Mouse (Mus musculus): ENCODE results near the gene Calcoco1.

The Calcoco1 gene

DNA sequence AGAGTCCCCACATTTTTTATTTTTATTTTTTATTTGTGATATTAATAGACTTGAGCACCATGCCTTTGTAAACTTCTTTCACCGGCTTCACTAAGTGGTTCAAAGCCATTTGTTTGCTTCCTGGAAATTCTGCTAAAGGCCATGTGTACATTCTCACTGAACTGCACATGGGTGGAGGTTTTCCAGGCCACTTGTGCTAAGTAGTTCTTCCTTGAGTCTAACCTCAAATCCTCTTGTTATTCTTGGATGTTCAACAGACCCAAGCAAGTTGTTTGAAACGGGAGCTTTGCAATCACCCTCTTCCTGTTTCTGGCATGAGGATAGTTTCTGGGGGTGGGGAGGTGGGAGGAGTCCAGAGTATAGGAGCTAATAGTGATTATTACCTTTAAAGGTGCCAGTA lies 16.5 kb upstream of the Calcoco1 start:
- no peak for DNase-seq (ENCODE audit: low spot score in 2 of 2)

DNA sequence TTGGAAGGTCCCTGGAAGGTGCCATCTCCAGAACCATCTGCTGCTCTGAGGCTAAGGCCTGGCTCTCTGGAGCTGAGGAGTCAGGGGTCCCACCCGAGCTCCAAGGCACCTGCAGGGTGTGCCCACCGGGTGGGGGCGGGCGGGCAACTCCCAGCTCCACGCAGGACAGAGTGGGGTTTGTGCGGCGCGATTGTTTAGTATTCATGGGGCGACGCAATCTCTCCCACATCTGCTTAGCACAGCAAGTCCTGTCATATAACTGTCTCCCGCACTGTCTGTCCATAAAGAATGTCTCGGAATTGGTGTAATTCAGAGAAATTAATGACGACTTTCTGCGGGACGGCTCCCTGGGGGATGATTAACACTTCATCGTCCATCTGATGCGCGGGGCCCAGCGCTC lies 15.1 kb upstream of the Calcoco1 start:
- no peak for DNase-seq (ENCODE audit: low spot score in 2 of 2)

DNA sequence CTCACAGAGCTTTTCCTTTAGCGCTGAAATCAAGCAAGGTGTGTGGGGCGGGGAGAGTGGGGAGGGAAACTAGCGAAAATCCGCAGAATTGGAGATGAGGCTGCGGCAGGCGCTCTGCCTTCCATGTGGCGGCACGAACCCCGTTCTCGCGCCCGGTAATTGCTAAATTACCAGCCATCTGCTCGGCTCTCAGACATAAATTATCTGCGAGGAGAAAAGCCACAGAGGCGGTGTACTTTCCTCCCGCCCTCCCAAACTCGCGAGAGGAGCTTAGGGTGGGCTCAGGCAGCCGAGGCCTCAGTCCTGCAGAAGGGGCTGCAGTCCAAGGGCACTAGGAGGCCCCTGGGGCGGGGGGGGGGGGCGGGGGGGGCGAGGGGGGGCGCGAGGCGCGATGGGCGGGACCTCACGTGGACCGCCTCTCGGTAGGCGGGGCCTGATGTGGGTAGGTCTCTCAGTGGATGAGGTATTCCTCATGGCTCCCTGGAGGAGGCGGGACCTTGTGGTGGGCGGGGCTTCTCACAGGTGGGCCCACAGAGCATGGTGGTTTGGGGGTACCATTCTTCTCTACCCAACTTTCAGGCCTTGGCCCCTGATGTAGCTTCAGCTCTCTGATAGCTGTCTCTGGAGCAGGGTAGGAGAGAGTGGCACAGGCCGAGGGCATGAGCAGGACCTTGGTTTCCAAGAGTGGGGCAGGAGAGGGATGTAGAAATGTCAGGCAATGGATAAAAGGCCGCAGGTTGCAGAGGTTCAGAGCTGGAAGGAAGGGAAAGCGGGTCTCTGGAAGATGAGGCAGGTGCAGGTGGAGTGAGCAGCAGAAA lies 14.4 kb upstream of the Calcoco1 start:
- DNase-seq (ENCODE audit: low spot score in 2 of 2) = no peak

DNA sequence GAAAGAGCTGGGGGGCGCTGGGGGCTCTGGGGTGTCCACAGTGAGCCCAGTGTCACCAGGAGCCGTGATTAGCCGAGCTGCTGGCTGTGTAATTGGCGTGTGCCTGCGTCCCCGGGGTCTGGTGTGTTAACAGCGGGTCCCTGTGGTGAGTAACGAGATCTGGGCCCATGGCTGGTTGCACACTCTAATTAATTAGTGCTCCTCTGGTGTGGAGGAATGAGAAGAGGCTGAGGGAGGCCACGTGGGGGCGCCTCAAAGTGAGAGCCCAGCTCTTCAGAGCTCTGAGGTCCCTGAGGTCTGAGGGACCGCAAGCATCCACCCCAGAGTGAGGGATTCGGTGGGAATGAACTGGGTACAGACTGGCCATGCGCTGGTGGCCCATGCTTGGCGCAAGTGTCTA lies 13.1 kb upstream of the Calcoco1 start:
- DNase-seq (ENCODE audit: low spot score in 2 of 2) = no peak

DNA sequence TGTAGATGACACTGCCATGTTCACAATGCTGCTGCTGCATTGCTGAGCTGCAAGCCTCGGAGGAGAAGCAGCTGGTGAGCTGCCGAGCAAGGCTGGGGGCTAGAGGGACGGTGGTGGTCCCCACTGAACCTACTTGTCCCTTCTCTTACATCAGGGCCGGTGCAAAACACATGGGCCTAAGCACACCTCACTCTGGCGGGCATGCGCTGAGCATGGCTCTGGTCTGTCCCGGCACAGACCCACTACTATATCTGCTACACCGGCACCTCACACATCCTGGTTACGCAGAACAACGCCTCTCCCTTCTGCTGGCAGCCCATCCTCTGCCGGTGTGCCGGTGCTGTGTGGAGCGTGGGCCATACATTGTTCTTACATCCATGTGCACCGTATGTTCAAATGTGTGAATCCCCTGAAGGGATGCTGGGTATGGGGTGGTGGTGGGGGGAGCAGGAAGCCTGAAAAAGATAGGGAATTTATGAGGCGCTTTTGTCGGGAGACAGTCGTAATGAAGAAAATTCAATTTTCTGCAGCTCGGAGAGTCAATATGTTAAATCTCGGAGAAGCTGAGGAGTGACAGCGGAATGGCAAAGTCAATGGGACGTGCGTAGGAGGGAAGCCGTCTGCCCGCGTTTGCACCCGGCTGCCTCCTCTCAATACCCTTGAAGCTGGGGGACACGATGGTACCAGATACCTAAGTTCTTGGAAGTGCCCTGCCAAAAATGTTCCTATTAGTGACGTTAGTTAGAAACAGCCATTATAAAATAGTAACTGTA lies 12.0 kb upstream of the Calcoco1 start:
- no peak for DNase-seq (ENCODE audit: low spot score in 2 of 2)

DNA sequence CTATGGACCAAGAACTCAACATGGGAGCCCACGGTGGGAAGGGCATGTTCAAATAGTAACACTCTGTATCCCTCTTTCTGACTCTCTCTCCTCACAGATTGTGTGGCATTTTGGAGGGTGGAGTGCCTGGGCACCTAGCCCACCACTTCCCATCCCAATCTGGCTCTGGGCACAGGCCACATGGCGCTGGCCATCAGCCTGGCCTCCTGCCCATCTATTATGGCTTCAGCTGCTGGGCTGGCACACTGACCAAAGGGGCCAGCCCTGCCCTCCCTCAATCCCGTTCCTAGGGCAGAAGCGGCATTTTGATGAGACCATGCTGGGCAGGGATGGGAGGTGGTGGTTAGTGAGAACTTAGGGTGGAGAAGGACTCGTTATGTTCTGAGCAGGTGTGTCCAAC lies 11.3 kb upstream of the Calcoco1 start:
- DNase-seq (ENCODE audit: low spot score in 2 of 2) = no peak

DNA sequence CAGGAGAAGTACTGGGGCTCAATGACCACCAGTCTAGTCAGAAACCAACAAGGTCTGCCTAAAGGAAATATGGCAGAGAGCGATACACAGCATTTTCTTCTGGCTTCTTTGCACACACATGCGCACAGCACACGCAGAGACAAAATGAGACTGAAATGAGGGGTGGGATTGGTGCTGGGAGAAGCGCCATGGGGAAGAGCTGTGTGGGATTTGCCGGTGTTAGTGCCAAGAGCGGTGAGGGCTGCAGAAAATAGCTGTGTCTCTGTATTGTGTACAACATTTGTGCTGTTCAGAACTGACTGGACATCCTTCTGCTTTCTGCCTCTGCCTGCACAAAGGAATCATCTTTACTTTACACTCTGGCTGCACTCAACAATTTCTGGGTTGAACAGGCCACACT lies 10.4 kb upstream of the Calcoco1 start:
- no peak for DNase-seq (ENCODE audit: low spot score in 2 of 2)

DNA sequence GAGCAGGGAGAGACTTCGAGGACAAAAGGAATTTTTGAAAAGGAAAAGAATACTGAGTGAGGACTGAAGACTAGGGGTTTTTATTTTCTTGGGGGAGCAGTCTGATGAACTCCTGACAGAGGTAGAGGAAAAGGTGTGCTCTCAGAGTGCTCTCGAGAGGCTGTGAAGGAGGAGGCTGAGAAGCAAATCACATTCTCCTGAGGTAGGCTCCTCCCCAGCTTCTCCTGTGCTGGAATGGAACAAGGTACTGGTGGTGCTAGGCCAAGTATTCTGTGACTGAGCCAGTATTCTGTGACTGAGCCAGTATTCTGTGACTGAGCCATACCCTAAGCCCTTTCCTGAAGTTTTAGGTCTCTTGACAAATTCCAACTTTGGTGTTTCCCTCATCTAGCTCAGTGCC lies 6.0 kb upstream of the Calcoco1 start:
- no peak for DNase-seq (ENCODE audit: low spot score in 2 of 2)

DNA sequence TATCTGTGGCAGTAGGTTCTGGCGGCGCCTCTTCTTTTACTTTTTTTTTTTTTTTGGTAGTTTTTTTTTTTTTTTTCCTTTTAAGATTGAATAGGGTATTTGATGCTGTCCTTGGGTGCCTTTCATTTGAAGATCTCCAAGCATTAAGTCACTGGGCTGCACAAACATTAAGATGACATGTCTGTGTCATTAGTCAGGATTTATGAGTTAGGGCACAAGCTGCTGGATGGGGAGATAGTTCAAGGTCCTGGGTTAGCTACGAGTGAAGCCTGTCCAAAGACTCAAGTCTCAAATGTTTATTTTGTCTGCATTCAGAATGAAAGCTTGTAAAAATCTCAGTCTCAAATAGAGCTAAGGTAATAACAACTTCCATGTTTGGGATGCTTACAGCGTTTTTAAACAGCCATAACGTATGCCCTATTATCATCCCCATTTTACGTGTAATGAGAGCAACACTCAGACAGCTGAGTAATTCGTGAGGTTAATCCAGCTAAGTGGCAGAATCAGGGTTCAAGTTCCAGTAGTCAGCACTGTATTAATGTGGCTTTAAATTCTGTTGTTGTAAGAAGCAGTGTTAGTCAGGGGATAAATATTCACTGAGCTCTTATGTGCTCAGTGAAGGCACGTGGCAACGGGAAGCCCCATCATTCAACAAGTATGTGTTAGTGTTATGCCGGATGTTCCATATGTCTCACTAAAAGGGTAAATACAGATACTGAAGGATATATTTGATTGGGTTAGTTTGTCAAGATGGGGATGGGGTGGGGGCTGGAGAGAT lies 1.6 kb upstream of the Calcoco1 start:
- DNase-seq (ENCODE audit: low spot score in 2 of 2) = no peak

DNA sequence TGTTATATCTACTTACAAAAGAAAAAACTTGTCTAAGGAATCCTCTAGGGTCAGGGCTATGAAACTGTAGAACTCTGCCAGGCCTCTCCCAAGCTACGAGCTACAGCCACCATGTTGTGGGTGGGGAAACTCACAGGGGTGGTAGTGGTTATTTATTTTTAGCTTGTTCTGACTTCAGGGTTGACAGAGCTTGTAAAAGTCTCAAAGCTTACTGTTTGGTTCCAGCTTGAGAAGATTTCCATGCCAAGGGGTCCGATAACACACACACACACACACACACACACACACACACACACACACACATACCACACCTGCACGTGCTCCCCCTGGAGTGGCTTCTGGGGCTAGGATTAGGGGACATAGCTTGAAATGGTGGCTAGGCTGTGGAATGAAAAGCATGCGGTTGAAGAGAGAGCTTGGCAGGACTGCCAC lies 538 bp upstream of the Calcoco1 start:
- DNase-seq (ENCODE audit: low spot score in 2 of 2) = no peak

DNA sequence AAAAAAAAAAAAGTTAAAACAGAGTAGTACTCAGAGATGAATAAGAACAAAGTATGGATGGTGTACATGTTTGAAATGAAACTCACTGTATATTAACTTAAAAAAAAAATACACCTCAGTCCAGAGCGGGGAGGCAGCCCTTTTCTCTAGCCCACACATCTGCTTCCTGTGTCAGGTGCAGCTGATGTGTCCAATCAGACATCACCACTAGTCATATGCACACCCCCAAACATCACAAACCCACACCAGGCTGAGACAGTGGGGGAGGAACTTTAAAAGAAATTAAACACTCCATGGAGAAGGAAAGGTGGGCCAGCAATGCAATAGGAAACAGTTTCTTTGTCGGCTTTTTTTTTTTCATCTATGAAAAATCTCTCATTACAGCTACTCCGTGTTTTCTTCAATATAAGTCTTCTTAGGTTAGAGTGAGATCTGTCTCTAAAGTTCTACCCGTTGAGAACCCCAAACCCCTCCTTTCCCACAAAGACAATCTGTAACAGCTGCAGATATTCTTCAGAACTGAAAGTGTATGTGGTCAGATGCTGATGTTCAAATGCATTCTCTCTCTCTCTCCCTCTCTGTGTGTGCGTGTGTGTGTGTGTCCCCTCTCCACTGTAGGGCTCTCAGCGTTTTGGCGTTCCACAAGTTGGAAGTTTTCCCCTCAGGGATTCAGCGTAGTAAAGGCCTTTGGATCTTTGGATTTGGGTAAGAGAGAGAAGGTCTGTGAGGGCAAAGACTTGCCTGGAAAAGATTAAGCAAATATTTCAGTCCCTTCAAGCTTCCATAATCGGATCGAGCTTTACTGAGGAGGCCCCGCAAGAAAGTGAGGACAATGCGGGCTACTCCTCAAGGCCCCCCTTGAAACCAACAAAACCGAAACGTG lies 721 bp downstream of the Calcoco1 start:
- no peak for DNase-seq (ENCODE audit: low spot score in 2 of 2)

DNA sequence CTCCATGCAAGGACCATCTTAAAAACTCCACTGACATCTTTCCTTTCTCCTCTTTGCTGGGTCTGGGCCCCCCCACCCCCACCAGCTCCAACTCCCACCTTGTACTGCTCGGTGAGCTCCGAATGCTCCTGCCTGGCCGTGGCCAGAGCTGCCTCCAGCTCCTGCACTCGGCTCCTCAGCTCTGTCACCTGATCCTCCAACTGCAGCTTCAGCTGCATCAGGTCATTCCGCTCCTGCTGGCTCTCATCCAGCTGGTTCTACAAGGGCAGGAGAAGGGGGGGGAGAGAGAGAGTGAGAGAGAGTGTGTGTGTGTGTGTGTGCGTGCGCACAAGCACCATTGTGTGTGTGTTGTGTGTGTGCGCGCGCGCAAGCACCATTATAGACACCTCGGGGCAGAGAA lies 5.8 kb downstream of the Calcoco1 start:
- DNase-seq (ENCODE audit: low spot score in 2 of 2) = no peak

DNA sequence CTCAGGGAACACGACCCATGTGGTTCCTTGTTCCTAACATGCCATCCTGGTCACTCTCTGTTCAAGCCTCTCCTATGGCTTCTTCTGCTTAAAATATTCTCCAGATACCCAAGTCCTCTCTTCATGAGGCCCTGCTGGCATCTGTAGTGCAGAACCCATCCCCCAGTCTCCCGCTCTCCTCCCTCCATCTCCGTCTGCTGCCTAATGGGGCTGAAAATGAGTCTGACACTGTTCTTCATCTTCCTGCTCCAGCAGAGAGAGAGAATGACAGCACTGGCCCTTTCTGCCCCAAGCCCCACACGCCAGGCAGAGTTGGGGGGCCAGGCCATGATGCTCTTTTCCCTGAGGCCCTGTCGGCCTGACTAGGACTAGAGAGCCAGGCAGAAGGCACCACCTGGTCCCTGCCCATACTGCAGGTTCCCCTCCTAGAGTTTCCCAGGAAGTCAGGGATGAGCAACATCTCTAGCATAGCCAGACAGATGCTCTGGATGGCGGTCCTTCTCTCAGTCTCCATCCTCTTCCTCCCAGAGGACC lies 14.2 kb downstream of the Calcoco1 start:
- no peak for DNase-seq (ENCODE audit: low spot score in 2 of 2)

DNA sequence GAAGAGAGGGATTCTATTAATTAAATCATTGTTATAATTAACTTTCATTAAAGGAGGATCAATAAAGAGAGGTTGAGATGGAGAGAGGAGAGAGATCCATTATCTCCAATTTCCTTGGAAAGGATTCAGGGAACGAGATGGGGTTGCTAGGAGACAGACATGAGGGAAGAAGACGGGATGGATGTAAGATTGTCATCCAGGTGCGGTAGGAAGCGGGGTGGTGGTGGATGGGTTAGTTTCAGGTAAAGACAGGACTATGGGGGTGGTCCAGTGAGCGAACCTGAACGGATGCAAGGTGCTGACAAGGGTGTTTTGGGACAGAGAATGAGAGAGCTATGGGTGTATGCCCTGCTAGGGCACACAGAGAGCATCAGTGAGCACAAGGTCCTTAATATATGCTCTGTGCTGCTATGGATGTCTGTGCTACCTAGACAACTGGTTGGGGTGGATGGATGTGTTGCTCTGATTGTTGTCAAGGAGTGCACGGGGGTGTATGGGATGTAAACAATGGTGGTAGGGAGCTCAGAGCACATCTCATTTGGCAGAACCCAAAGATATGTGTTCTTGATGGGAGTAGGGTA lies 16.0 kb downstream of the Calcoco1 start:
- DNase-seq (ENCODE audit: low spot score in 2 of 2) = no peak

DNA sequence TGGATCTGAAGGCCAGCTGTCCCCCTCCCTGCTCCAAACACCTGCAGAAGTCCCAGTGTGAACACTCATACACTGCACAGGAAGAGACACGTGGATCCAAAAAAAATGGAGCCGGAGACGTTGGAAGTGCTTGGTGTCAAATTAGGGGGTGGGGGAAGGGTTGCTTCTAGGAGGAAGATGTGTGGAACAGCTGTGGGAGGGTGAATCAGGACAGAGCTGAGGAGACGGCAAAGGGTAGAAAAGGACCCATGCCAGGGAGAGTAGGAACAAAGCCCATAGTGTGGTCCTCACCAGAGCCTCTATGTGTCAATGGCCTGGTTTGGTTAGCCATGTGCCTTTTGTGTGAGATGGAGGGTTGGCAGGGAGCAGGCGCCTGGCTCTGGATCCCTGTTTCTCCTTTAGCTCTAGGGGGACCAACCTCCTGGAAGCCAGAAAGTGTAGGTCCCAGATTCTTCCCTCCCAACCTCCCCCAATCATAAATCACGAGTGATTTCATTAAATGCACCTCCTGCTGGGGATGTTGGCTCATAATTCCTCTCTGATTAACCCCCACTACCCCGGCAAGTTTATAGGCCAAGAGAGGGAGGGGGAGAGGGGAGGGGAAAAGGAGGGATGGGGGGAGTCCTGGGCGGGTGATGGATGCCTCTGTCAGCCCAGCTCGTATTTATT lies 16.6 kb downstream of the Calcoco1 start:
- no peak for DNase-seq (ENCODE audit: low spot score in 2 of 2)

DNA sequence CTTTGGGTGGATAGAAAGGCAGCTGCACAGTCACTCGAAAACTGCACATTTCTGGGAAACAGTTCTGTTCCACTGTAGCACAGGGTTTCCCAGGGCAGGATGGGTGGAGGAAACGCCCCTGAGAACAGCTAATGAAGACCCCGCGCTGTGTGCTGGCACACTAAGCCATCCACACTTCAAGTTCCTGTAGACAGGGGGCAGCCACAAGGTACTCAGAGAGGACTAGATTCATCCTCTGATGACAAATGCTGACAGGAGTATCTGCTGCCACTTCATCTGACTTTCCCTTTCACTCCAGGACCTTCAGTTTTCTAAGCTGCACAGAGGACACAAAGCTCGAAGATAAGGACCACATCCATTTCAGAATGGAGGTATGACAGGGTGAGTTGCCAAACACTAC lies 17.2 kb downstream of the Calcoco1 start:
- no peak for DNase-seq (ENCODE audit: low spot score in 2 of 2)

DNA sequence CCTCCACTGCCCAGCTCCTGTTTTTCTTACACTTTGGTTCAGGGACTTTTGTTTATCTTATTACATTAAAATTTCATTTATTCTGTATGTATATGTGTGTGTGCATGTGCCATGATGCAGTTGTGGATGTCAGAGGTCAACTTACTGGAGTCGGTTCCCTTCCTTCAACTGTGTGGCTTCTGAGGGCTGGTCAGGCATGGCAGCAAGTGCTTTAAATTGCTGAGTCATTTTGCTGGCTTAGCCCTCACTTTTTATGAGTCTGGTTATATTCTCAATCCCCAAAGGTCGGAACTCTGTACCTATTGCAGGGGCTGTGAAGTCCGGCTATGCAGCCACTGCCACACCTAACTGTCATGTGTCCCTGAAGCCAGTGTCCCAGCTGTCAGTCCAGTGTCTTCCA lies 19.0 kb downstream of the Calcoco1 start:
- no peak for DNase-seq (ENCODE audit: low spot score in 2 of 2)

DNA sequence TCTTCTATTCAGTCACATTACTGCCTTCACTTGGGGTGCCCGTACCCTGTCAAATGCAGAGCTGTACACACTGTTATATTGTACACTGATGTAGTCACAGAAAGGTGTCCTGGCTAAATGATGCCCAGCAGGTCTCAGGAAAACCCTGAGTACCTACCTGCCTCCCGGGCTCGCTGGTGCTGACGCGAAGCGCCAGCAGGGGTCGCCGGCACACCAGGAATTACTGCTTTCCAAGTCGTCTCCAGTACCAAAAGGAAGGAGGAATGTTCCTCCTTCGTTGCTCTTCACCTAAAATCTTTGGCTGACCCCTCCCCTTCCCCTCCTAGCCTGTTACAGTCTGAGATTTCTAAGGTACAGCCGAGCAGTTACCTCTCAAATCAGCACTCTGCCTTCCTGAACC lies 23.8 kb downstream of the Calcoco1 start:
- DNase-seq (ENCODE audit: low spot score in 2 of 2) = peak in 1 of 2 experiments; percentile 82

DNA sequence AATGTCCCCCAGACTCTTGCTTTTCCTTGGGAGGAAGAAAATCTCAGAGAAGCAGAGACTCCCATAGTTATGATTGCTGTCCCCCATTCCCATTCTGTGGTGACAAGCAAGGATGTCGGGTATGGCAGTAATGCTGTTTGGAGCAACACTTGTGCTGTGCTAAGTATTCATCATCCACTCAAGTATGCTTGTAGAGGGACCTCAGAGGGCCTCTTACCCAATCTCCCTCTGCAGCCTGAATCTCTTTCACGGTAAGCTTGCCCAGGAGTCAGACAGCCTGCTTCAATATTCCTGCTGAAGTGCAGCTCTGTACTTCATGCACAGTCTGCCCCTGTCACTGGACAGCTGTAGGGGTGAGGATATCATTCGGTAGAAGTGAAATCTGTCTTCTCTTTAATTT lies 25.1 kb downstream of the Calcoco1 start:
- DNase-seq (ENCODE audit: low spot score in 2 of 2) = no peak

DNA sequence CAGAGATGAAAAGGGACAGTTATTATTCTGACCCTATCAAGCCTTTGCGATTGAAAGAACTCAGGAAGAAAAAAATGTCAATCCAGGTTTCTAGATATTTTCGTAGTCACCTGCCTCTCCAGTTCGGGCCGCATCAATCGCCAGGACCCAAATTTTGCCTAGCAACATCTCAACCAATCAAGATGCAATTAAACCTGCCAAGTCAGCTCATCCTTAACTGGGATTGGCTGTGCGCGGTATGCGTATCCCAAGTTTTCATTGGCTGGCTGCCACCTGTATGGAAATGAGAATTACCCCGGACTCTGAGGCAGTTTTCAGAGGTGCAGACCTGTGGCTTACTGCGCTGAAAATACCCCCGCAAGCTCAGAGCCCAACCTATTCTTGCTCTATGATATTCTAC lies 28.4 kb downstream of the Calcoco1 start:
- DNase-seq (ENCODE audit: low spot score in 2 of 2) = peak; percentile 72
